Mouse (Mus musculus): ENCODE data around the gene D17H6S53E.

DNA sequence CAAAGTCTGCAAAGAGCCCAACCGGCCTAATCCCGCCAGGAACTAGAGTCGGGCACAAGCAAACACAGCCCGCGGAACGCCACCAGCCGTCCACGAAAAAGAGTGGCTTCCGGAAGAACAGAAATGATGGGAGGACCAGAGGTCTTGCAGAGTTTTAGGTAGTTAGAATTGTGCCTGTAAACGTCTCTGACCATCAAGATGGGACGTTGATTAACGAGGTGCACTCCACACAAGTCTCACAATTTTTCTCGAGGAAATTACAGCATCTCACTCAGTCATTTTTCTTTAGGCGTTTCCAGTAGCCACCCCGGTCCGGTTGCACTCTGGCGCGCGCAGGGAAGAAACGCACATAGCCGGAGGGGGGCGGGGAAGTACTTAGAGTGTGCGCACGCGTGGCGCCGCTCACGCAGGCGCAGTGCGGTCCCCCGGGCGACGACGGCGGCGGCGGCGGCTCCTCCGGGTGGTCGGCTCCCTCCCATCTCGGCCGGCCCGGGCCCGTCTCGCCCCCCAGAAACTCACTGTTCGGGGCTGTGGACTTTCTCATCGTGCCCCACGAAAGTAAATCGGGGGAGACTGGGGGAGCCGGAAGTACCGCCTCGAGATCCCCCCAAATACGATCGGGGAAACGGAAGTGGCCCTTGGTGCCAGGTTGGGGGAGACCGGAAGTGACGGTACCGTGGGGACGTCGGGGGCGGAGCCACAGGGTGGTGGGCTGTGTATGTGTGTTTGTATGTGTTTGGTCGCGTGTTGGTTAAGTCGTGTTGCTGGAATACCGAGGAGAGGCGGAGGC lies 8.8 kb downstream of the D17H6S53E start, which contains the start of gene Bag6:
- no peak for TF ChIP-seq POU5F1 (IDR thresholded peaks at IDR 0.05; ENCODE audit: borderline replicate concordance, low read length)
- no peak for TF ChIP-seq CTCF (conservative IDR thresholded peaks at IDR 0.05; ENCODE audit: low read length)
